Mouse (Mus musculus) forebrain, embryonic 13.5 days (tissue): Measurements from ENCODE around the gene 1110065P20Rik. TPM values are rescaled to one million over a fixed set of nuclear protein-coding genes. Genes with fewer than 3 reads are reported as not detected.

ENCODE experiments used
- ATAC-seq: fragments of 200-750 bp; cut with Nextera tagmentation; 2 replicates; pipeline ENCODE4 v1.8.0; 2017
- H3K27ac ChIP-seq: fragments of 300-500 bp; sonication (generic); 2 replicates; pipeline ENCODE4 v1.5.1; 2015; ENCODE audit warnings: inconsistent platforms, mild to moderate bottlenecking, moderate library complexity
- H3K27me3 ChIP-seq: fragments of 300-500 bp; sonication (generic); 2 replicates; pipeline ENCODE4 v1.6.1; 2015; ENCODE audit warnings: mild to moderate bottlenecking, inconsistent platforms
- H3K36me3 ChIP-seq: fragments of 300-500 bp; sonication (generic); 2 replicates; pipeline ENCODE4 v1.6.1; 2015; ENCODE audit warnings: mild to moderate bottlenecking, inconsistent platforms; ENCODE audit not compliant: poor library complexity, severe bottlenecking
- H3K4me1 ChIP-seq: fragments of 300-500 bp; sonication (generic); 2 replicates; pipeline ENCODE4 v1.6.1; 2015; ENCODE audit warnings: inconsistent platforms
- H3K4me2 ChIP-seq: fragments of 300-500 bp; sonication (generic); 2 replicates; pipeline ENCODE4 v1.6.1; 2015; ENCODE audit warnings: inconsistent platforms, mild to moderate bottlenecking, moderate library complexity
- H3K4me3 ChIP-seq: fragments of 300-500 bp; sonication (generic); 2 replicates; pipeline ENCODE4 v1.5.1; 2015; ENCODE audit warnings: mild to moderate bottlenecking, inconsistent platforms
- H3K9ac ChIP-seq: fragments of 300-500 bp; sonication (generic); 2 replicates; pipeline ENCODE4 v1.6.1; 2015; ENCODE audit warnings: mild to moderate bottlenecking, inconsistent platforms
- H3K9me3 ChIP-seq: fragments of 300-500 bp; sonication (generic); replicated peaks from 2 replicates; pipeline ENCODE4 v1.6.1; 2016; ENCODE audit warnings: inconsistent platforms
- WGBS: fragments of 180-500 bp; shearing (Covaris S2); methylation state at CpG from one replicate; pipeline ENCODE4 v1.1.7; 2015; 5-methylcytosine and 5-hydroxymethylcytosine counted together
- polyA plus RNA-seq: library from polyadenylated mRNA; unstranded; fragments of >200 nt; fragmentation: Nextera tagmentation; extraction: Ambion mirVana; gene quantifications from 2 replicates; pipeline ENCODE4 v1.2.1, GENCODE M21; 2015

Gene 1110065P20Rik
- polyA plus RNA-seq, 1 experiment from 2014 or later, result 59.2 TPM

DNA sequence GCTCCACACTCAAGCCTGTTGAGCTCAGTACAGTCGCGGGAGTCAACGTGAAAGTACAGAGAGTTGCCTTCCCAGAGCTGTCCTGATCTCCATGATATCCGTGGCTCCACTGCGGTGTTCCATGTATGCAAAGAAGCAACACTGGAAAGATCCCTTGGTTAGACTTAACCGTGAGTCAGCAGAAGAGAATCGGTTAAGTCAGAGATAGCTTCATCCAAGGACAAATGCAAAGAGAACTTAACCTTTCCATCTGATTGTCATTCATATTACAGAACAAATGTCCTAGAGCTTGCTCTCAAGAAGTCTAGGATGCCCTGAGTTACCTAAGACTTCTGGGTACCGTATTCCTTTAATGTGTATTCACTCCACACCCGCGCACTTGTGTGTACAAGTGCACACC, 18.2 kb downstream of the 1110065P20Rik start:
- no peak overlapping the region for H3K4me2 ChIP-seq
- no peak overlapping the region for H3K4me3 ChIP-seq
- H3K36me3 ChIP-seq, result peaks cover 67% of the 10 kb centered on the region
- no peak overlapping the region for H3K27ac ChIP-seq
- H3K4me1 ChIP-seq, result no peaks in the 10 kb centered on the region
- no peaks in the 10 kb centered on the region for H3K9me3 ChIP-seq
- ATAC-seq, result no peak
- no peaks in the 10 kb centered on the region for H3K27me3 ChIP-seq
- 99% methylated on average over 10 of the region's 10 CpGs for WGBS
- no peak overlapping the region for H3K9ac ChIP-seq

DNA sequence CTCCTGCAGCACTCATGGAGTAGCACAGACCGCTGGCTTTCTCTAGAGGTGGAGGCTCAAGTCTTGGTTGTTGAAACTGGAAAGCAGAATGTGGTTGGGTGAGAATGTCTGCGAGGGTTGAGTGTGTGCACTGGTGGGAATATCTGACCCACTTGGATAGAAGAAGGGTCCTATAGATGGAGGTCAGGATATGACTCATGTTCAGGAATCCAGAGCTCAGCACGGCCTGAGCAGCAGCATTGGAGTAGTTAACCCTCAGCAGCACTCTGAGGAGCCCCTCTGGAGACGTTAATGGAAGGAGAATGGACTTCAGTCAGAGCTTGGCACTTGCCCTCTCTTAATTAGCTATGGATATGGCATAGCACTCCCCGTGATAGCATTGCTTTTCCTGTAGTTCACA, 21.3 kb downstream of the 1110065P20Rik start:
- Histone ChIP-seq H3K4me2 (no peak overlapping the region), H3K4me3 (no peak overlapping the region), H3K36me3 (peaks cover 76% of the 10 kb centered on the region), H3K4me1 (no peaks in the 10 kb centered on the region), H3K27me3 (no peaks in the 10 kb centered on the region), H3K9ac (no peak overlapping the region), H3K9me3 (no peaks in the 10 kb centered on the region), H3K27ac (no peak overlapping the region)
- no peak for ATAC-seq
- WGBS, result 90% methylated on average over 5 of the region's 5 CpGs

DNA sequence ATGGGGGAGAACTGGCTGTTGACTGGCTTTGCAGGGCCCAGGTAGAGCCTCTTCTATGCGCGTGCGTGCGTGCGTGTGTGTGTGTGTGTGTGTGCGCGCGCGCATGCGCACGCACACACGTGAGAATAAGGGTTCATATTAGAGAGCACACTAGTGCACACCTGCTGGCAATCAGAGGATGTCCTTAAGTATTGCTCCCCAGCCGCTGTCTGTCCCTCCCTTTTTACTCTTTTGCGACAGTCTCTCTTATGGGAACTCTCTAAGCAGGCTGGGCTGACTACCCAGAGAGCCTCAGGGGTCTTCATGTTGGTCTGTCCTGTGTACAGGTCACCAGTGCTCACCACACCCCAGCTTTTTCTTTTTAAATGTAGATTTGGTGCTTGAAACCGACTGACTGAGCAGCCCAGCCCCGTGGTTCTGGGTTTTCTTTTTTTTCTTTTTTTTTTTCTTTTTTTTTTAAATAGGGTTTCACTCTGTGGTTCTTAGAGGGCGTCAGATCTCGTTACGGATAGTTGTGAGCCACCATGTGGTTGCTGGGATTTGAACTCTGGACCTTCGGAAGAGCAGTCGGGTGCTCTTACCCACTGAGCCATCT, 25.5 kb downstream of the 1110065P20Rik start:
- ATAC-seq, result no peak
- WGBS, result 96% methylated on average over 21 of the region's 21 CpGs
- H3K36me3 ChIP-seq, result peaks cover 84% of the 10 kb centered on the region

DNA sequence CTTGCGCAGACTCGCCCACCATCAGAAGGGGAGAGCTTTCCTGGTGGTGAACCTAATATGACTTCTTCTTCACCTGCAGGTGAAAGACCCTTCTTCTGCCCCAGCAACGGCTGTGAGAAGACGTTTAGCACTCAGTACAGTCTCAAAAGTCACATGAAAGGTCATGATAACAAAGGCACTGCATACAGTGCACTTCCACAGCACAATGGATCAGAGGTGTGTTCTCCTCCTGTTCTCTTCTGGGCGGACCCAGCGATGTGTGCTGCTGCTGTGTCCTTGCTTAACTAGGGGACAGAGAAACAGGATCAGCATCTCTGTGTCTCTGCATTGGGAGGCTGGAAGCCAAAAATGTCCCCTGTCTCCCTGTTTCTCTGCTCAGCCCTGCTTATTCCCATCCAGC, 26.0 kb downstream of the 1110065P20Rik start:
- no peak overlapping the region for H3K4me3 ChIP-seq
- no peaks in the 10 kb centered on the region for H3K4me1 ChIP-seq
- no peak overlapping the region for H3K9ac ChIP-seq
- no peak for ATAC-seq
- H3K27me3 ChIP-seq, result no peaks in the 10 kb centered on the region
- WGBS, result 92% methylated on average over 6 of the region's 6 CpGs
- H3K27ac ChIP-seq, result no peak overlapping the region
- H3K9me3 ChIP-seq, result no peaks in the 10 kb centered on the region
- H3K4me2 ChIP-seq, result no peak overlapping the region
- H3K36me3 ChIP-seq, result peaks cover 83% of the 10 kb centered on the region

More for the DNA sequence above, 25.5 kb downstream of the 1110065P20Rik start:
- Histone ChIP-seq H3K4me1 (no peaks in the 10 kb centered on the region), H3K27me3 (no peaks in the 10 kb centered on the region), H3K4me3 (no peak overlapping the region), H3K9ac (no peak overlapping the region), H3K4me2 (no peak overlapping the region), H3K27ac (no peak overlapping the region), H3K9me3 (no peaks in the 10 kb centered on the region)

DNA sequence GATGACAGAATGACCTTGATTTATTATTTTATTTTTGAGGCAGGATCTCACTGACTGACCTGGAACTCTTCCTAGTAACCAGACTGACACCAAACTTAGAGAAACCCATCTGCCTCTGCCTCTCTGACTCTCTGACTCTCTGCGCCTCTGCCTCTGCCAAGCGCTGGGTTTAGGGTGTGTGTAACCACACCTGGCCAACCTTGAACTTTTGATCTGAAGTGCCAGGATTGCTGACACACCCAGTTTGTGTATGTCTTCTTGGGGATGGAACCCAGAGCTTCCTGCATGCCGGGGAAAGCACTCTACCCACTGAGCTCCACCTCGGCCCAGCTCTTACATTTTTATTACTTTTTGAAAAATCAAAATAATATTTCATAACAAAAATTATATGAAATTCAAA, 32.2 kb downstream of the 1110065P20Rik start:
- H3K27me3 ChIP-seq, result no peaks in the 10 kb centered on the region
- ATAC-seq, result no peak
- 0 out of 2 replicates have a peak, but pooled peaks cover 4% of the 10 kb centered on the region for H3K4me1 ChIP-seq
- H3K4me2 ChIP-seq, result no peak overlapping the region
- no peaks in the 10 kb centered on the region for H3K9me3 ChIP-seq
- no peak overlapping the region for H3K27ac ChIP-seq
- no peak overlapping the region for H3K4me3 ChIP-seq
- H3K9ac ChIP-seq, result no peak overlapping the region
- WGBS, result 93% methylated on average over 4 of the region's 4 CpGs
- H3K36me3 ChIP-seq, result peaks cover 55% of the 10 kb centered on the region

DNA sequence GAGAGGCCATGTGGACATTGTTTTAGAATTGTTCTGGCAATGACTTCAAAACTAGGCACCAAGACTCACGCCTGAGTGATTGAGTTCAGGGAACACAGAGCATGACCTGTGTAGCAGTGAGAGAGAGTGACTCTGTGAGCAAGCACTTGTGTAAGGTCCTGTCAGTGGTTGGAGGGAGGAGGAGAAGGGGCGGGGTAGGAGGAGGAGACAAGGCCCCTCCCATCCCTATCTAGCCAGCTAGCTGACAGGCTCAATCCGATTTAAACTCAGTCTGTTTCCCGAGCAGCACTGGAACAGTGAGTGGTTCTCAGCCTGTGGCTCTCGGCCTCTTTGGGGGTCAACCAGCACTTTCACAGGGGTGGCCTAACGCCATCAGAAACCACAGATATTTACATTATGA, 33.2 kb downstream of the 1110065P20Rik start:
- Histone ChIP-seq H3K27me3 (no peaks in the 10 kb centered on the region), H3K4me2 (no peak overlapping the region), H3K27ac (no peak overlapping the region), H3K4me3 (no peak overlapping the region), H3K4me1 (0 out of 2 replicates have a peak, but pooled peaks cover 4% of the 10 kb centered on the region), H3K36me3 (peaks cover 50% of the 10 kb centered on the region), H3K9me3 (no peaks in the 10 kb centered on the region), H3K9ac (no peak overlapping the region)
- no peak for ATAC-seq
- 22% methylated on average over 6 of the region's 6 CpGs for WGBS

DNA sequence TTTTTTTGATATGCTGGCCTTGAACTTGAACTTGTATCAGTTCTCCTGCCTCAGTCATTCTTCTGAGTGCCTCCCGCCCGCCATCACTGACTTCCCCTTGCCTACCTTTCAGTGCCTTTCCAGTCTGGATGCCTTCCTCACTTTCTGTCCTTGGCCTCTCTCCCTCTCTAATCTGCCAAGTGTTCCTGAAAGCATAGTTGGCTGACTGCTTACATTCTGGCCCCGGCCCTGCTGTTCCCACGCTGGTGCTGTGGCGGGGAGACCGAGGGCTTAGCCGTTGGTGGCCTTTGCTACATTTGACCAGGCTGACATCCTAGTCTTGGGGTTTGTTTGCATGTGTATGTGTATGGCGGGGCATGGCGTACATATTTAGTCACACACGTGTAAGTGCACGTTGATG, 35.1 kb downstream of the 1110065P20Rik start:
- no peaks in the 10 kb centered on the region for H3K27me3 ChIP-seq
- no peak overlapping the region for H3K9ac ChIP-seq
- WGBS, result 95% methylated on average over 11 of the region's 11 CpGs

DNA sequence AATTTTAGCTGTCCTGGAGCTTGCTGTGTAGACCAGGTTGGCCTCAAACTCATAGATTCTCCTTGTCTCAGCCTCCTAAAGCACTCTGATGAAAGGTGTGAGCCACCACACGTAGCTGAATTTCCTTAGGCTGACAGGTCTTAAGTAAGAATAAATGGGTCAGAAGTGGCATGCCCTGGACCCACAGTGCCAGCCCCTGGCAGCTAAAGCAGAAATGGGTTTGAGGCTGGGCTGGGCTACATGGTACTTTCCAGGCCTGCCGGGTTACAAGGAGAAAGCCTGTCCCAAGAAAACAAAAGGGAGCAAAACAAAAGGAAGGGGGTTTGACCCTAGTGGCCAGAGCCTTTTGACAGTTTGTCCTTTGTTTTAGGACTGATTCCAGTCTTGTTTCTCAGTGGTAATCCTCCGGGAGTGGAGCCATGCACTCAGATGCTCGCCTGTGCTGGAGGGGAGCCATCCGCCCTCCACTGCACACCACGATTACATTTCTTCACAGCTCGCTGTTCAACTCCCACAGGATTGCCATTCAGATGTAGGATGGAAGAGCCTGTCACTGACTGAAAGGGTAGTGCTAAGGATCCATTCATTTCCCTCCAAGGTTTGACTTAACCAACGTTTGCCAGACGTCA, 39.5 kb downstream of the 1110065P20Rik start:
- Histone ChIP-seq H3K27ac (no peak overlapping the region), H3K4me2 (no peak overlapping the region), H3K36me3 (peaks cover 49% of the 10 kb centered on the region), H3K4me1 (0 out of 2 replicates have a peak, but pooled peaks cover 7% of the 10 kb centered on the region), H3K4me3 (no peak overlapping the region), H3K27me3 (no peaks in the 10 kb centered on the region), H3K9ac (no peak overlapping the region), H3K9me3 (no peaks in the 10 kb centered on the region)
- WGBS, result 15% methylated on average over 9 of the region's 9 CpGs
- ATAC-seq, result no peak

More for the DNA sequence above, 35.1 kb downstream of the 1110065P20Rik start:
- Histone ChIP-seq H3K27ac (no peak overlapping the region), H3K36me3 (peaks cover 42% of the 10 kb centered on the region), H3K9me3 (no peaks in the 10 kb centered on the region), H3K4me2 (no peak overlapping the region), H3K4me1 (0 out of 2 replicates have a peak, but pooled peaks cover 11% of the 10 kb centered on the region), H3K4me3 (no peak overlapping the region)
- no peak for ATAC-seq

DNA sequence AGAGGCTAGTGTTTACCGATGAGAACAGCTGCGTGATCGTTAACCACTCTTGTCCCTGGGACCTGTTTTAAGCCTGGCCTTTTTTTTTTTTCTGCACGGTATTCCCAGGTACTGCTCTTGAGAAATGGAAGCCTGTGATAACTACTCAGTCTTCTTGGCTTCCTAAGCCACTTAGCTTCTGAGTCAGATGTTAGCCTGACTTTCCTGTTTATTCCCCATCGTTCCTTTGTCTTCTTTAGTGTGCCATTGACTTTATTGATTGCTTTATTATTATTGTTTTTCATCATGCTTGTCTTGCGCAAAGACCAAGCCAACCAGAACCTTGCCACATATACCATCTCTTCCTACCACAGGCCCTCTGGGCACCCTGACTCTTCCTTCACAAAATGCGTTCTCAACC, 40.9 kb downstream of the 1110065P20Rik start:
- Histone ChIP-seq H3K9ac (no peak overlapping the region), H3K4me3 (no peak overlapping the region), H3K9me3 (no peaks in the 10 kb centered on the region), H3K27me3 (no peaks in the 10 kb centered on the region), H3K27ac (no peak overlapping the region), H3K4me2 (no peak overlapping the region), H3K4me1 (0 out of 2 replicates have a peak, but pooled peaks cover 7% of the 10 kb centered on the region), H3K36me3 (peaks cover 52% of the 10 kb centered on the region)
- 86% methylated on average over 7 of the region's 7 CpGs for WGBS
- ATAC-seq, result no peak

DNA sequence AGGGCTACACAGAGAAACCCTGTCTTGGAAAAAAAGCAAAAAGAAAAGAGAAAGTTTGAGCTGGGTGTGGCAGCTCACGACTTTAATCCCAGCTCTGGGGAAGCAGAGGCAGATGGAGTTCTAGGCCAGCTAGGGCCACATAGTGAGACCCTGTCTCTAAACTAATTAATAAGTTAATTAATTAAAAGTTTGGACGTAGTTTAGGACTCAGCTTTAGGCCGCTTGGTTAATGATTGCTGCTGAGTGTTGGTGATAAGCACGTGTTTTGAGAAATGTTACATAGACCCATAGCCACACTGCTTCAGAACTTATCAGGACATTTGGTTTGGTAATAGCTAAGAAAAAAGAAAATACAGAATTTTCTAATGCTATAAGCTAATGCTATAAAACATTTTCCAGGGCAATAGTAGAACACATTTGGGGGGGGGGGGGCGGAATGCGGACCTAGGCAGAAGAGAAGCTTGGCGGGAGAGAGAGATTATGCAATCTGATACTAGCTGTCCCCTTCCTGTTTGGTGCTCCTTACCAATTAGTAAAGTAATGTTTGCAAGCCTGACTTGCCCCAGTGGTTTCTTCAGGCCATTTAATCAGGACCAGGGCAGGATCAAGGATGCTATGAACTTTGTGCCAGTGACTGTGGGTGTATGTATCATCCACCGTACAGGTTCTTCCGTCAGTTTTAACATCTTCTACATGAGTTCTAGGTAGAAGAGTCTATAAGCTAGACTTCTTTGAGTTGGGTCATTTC, 41.7 kb downstream of the 1110065P20Rik start:
- H3K36me3 ChIP-seq, result peaks cover 56% of the 10 kb centered on the region
- no peak overlapping the region for H3K4me2 ChIP-seq
- H3K27ac ChIP-seq, result no peak overlapping the region
- no peaks in the 10 kb centered on the region for H3K27me3 ChIP-seq
- H3K9me3 ChIP-seq, result no peaks in the 10 kb centered on the region
- 0 out of 2 replicates have a peak, but pooled peaks cover 7% of the 10 kb centered on the region for H3K4me1 ChIP-seq
- no peak overlapping the region for H3K4me3 ChIP-seq
- ATAC-seq, result no peak
- WGBS, result 87% methylated on average over 9 of the region's 9 CpGs
- H3K9ac ChIP-seq, result no peak overlapping the region

DNA sequence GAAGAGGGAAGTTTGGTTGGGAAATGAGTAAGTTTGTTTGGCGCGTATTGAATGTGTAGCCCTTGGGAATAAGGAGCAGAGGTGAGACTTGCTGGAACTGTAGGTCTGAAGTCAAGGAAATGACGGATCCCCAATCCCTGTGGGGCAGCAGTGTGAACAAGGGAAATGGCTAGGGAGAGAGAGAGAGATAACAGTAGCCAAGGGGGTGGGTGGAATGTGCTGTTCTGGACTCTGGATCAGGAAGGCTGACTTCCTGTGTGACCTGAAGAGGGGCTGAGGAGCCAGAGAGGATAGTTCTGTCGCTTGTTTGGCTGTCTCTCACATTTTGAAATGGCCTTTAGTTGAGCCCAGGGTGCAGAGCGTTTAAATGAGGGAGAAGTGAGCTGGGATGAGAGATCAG, 42.5 kb downstream of the 1110065P20Rik start:
- Histone ChIP-seq H3K4me3 (no peak overlapping the region), H3K27ac (no peak overlapping the region), H3K4me2 (no peak overlapping the region), H3K27me3 (no peaks in the 10 kb centered on the region), H3K9me3 (no peaks in the 10 kb centered on the region), H3K36me3 (peaks cover 54% of the 10 kb centered on the region), H3K4me1 (peaks cover 9% of the 10 kb centered on the region), H3K9ac (no peak overlapping the region)
- ATAC-seq, result no peak
- WGBS, result 94% methylated on average over 5 of the region's 5 CpGs

DNA sequence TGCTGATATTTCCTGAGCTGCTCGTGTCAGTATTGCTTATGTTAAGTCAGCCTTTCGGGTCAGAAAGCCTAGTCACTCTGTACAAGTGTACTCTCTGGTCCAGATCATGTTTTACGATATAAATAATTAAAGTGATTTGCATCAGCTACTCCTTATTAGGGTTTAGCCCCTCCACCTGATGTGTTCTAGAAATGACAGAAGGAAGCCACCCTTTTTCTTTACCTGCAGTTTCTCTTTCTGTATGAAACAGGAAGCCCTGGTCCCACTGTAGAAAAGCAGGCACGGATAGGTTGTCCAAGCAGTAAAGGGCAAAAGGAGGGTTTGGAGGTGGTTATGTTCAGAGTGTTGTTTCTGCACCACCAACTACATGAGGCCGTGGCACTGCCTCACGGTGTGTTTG, 47.6 kb downstream of the 1110065P20Rik start:
- Histone ChIP-seq H3K9ac (peak overlapping the region; percentile 92), H3K4me3 (peak overlapping the region; percentile 87), H3K27ac (no peak overlapping the region), H3K4me1 (peaks cover 14% of the 10 kb centered on the region), H3K27me3 (no peaks in the 10 kb centered on the region), H3K36me3 (peaks cover 43% of the 10 kb centered on the region), H3K9me3 (no peaks in the 10 kb centered on the region), H3K4me2 (peak overlapping the region; percentile 92)
- no peak for ATAC-seq
- WGBS, result 79% methylated on average over 6 of the region's 6 CpGs
